In genomic region chr3:98335331-98335730, GRCm38 (mm10) we compare ENCODE assay signal across 19 mouse cellular contexts. TPM values are rescaled to one million over a fixed set of nuclear protein-coding genes. Genes with fewer than 3 reads are reported as not detected.
DNase-seq lines count a peak whose midpoint lies in the region; ATAC-seq and TF ChIP-seq lines count a peak whose summit lies in the region.
"Had no signal": no experiment of that assay in that cellular context is flagged by ENCODE, and none has a peak within 500 bp of the region (broad histone marks: within the 10 kb centered on the region; RNA-seq: fewer than 3 reads in every experiment).

No protein-coding gene starts in this region.

- no peak overlapping the region for H3K9ac ChIP-seq in heart, embryonic 16.5 days (ENCODE audit: low read length)
- no peak overlapping the region for H3K9ac ChIP-seq in heart, embryonic 11.5 days (ENCODE audit: low read depth, low read length)
- no peak overlapping the region for H3K9ac ChIP-seq in hindbrain, postnatal 0 days (replicated peaks; ENCODE audit: low read length)
- H3K9ac ChIP-seq: forebrain, postnatal 0 days; heart, embryonic 13.5 days; limb, embryonic 13.5 days had no signal

- no peak overlapping the region for H3K4me2 ChIP-seq in heart, embryonic 16.5 days (ENCODE audit: low read depth, low read length)
- no peak overlapping the region for H3K4me2 ChIP-seq in heart, embryonic 11.5 days
- 0 out of 2 replicates have a peak overlapping the region, but pooled peaks have one; percentile 98 for H3K4me2 ChIP-seq in hindbrain, postnatal 0 days (ENCODE audit: low read depth, low read length)
- H3K4me2 ChIP-seq: heart, embryonic 13.5 days; limb, embryonic 13.5 days had no signal

- no peaks in the 10 kb centered on the region for H3K9me3 ChIP-seq in heart, embryonic 16.5 days (replicated peaks; ENCODE audit: control insufficient read depth, low read length)
- no peaks in the 10 kb centered on the region for H3K9me3 ChIP-seq in heart, embryonic 11.5 days (replicated peaks; ENCODE audit: control insufficient read depth, low read length)
- H3K9me3 ChIP-seq in hindbrain, postnatal 0 days (ENCODE audit: low read length) = no peaks in the 10 kb centered on the region
- H3K9me3 ChIP-seq in heart, embryonic 10.5 days = no peaks in the 10 kb centered on the region
- H3K9me3 ChIP-seq: heart, embryonic 13.5 days; limb, embryonic 13.5 days had no signal

- H3K27me3 ChIP-seq in heart, embryonic 16.5 days (ENCODE audit: control insufficient read depth, insufficient read depth, low read length) = no peaks in the 10 kb centered on the region
- no peaks in the 10 kb centered on the region for H3K27me3 ChIP-seq in heart, embryonic 11.5 days (ENCODE audit: control insufficient read depth, insufficient read depth, low read length)
- H3K27me3 ChIP-seq in thymus, adult 2 months (ENCODE audit: control insufficient read depth, insufficient read depth, low read length) = no peaks in the 10 kb centered on the region
- no peaks in the 10 kb centered on the region for H3K27me3 ChIP-seq in hindbrain, postnatal 0 days (ENCODE audit: insufficient read depth, low read length)
- no peaks in the 10 kb centered on the region for H3K27me3 ChIP-seq in splenic B cell, adult 2 months (ENCODE audit: control insufficient read depth, insufficient read depth, low read length, poor library complexity, severe bottlenecking)
- no peaks in the 10 kb centered on the region for H3K27me3 ChIP-seq in heart, embryonic 10.5 days (ENCODE audit: insufficient read depth, poor library complexity, severe bottlenecking)
- H3K27me3 ChIP-seq: heart, embryonic 13.5 days; limb, embryonic 13.5 days had no signal

- no peak for TF ChIP-seq POLR2A in thymus, adult 2 months (IDR thresholded peaks at IDR 0.05; ENCODE audit: control insufficient read depth, extremely low read depth, insufficient read depth, low read length, poor library complexity)

- peaks cover 5% of the 10 kb centered on the region for H3K4me1 ChIP-seq in heart, embryonic 16.5 days (ENCODE audit: control insufficient read depth, insufficient read depth, low read length)
- peaks cover 5% of the 10 kb centered on the region; the same call in 1 of the 2 replicates for H3K4me1 ChIP-seq in heart, embryonic 11.5 days (ENCODE audit: control insufficient read depth, insufficient read depth, low read length)
- peaks cover 42% of the 10 kb centered on the region for H3K4me1 ChIP-seq in thymus, adult 2 months (replicated peaks; ENCODE audit: control insufficient read depth, insufficient read depth, low read length)
- peaks cover 16% of the 10 kb centered on the region for H3K4me1 ChIP-seq in hindbrain, postnatal 0 days (ENCODE audit: insufficient read depth, low read length)
- peaks cover 37% of the 10 kb centered on the region for H3K4me1 ChIP-seq in heart, embryonic 10.5 days

- TF ChIP-seq CTCF in thymus, adult 2 months (IDR thresholded peaks at IDR 0.05; ENCODE audit: borderline replicate concordance, control insufficient read depth, extremely low read depth, insufficient read depth, low read length, poor library complexity) = no peak
- no peak for TF ChIP-seq CTCF in hindbrain, postnatal 0 days (IDR thresholded peaks at IDR 0.05; ENCODE audit: low read depth)

- no peak overlapping the region for H3K4me3 ChIP-seq in heart, embryonic 16.5 days (ENCODE audit: low read length)
- no peak overlapping the region for H3K4me3 ChIP-seq in heart, embryonic 11.5 days (ENCODE audit: low read depth, low read length)
- no peak overlapping the region for H3K4me3 ChIP-seq in thymus, adult 2 months (ENCODE audit: control insufficient read depth, insufficient read depth, low read length)
- H3K4me3 ChIP-seq in hindbrain, postnatal 0 days (ENCODE audit: low read length) = no peak overlapping the region
- H3K4me3 ChIP-seq in heart, embryonic 10.5 days = no peak overlapping the region
- H3K4me3 ChIP-seq: erythroblast, embryonic 14.5 days; gastrocnemius, adult 2 months; heart, embryonic 13.5 days; layer of hippocampus, adult 2 months; limb, embryonic 13.5 days had no signal

- no peak for ATAC-seq in heart, embryonic 16.5 days (replicated peaks; ENCODE audit: extremely low read depth, insufficient read depth, low FRiP score)
- ATAC-seq in heart, embryonic 11.5 days (replicated peaks; ENCODE audit: insufficient number of reproducible peaks, low FRiP score, low TSS enrichment) = no peak
- ATAC-seq in hindbrain, postnatal 0 days = no peak
- ATAC-seq: forebrain, postnatal 0 days had no signal

- 0 out of 2 replicates have a peak overlapping the region, but pooled peaks have one; percentile 12 for H3K27ac ChIP-seq in heart, embryonic 16.5 days (ENCODE audit: low read length)
- H3K27ac ChIP-seq in heart, embryonic 11.5 days (ENCODE audit: low read depth, low read length) = no peak overlapping the region
- H3K27ac ChIP-seq in thymus, adult 2 months (ENCODE audit: control insufficient read depth, insufficient read depth, low read length) = peak overlapping the region; percentile 75; the same call in 1 of the 2 replicates
- no peak overlapping the region for H3K27ac ChIP-seq in hindbrain, postnatal 0 days
- H3K27ac ChIP-seq in heart, embryonic 10.5 days = no peak overlapping the region
- H3K27ac ChIP-seq: gastrocnemius, adult 2 months; heart, embryonic 13.5 days; limb, embryonic 13.5 days had no signal

- no peak for DNase-seq in thymus, adult 2 months
- DNase-seq in thymus, postnatal 10 days (ENCODE audit: low spot score in 2 of 2) = no peak
- DNase-seq in hindbrain, postnatal 0 days (ENCODE audit: low spot score) = no peak
- peak; percentile 38 for DNase-seq in splenic B cell, adult 2 months (ENCODE audit: low read depth, low spot score)
- no peak for DNase-seq in heart, embryonic 10.5 days (ENCODE audit: low spot score)
- no peak for DNase-seq in heart, postnatal 25 days (ENCODE audit: low spot score)
- DNase-seq: adrenal gland, adult 2 months; cerebellum, adult 9-11 months; forebrain, postnatal 0 days; gastrocnemius, adult 2 months; lung, postnatal 10 days had no signal

- intact Hi-C loops in heart, postnatal 25 days (cut with DNase I) = no loop called here

- peaks cover 3% of the 10 kb centered on the region for H3K36me3 ChIP-seq in heart, embryonic 16.5 days (ENCODE audit: control insufficient read depth, insufficient read depth)
- H3K36me3 ChIP-seq in heart, embryonic 11.5 days (ENCODE audit: control insufficient read depth, insufficient read depth, low read length) = peaks cover 4% of the 10 kb centered on the region; the same call in 1 of the 2 replicates
- H3K36me3 ChIP-seq in thymus, adult 2 months (ENCODE audit: control insufficient read depth, insufficient read depth, low read length) = peaks cover 9% of the 10 kb centered on the region; the same call in 1 of the 2 replicates
- no peaks in the 10 kb centered on the region for H3K36me3 ChIP-seq in hindbrain, postnatal 0 days (ENCODE audit: insufficient read depth, low read length)
- 0 out of 2 replicates have a peak, but pooled peaks cover 2% of the 10 kb centered on the region for H3K36me3 ChIP-seq in splenic B cell, adult 2 months (ENCODE audit: control insufficient read depth, insufficient read depth, low read length, poor library complexity, severe bottlenecking)
- H3K36me3 ChIP-seq in heart, embryonic 10.5 days = peaks cover 34% of the 10 kb centered on the region

RNA-seq across cellular contexts. Expression of gene Phgdh, which starts 4.5 kb away (rescaled TPM):
- polyA plus RNA-seq in heart, embryonic 16.5 days (2015; fragmentation: Nextera tagmentation; extraction: Ambion mirVana) = 94.8 and 112 TPM in 2 replicates
- polyA plus RNA-seq in heart, embryonic 11.5 days (2014; fragmentation: Nextera tagmentation; extraction: Ambion mirVana) = 116 and 119 TPM in 2 replicates
- polyA plus RNA-seq in thymus, adult 2 months (2012; rRNA removed) = 213 and 232 TPM in 2 replicates
- total RNA-seq in hindbrain, postnatal 0 days (2014; rRNA removed) = 348 and 370 TPM in 2 replicates
- 261 and 279 TPM in 2 replicates for polyA plus RNA-seq in hindbrain, postnatal 0 days (2015; fragmentation: Nextera tagmentation; extraction: Ambion mirVana)
- polyA plus RNA-seq in heart, embryonic 10.5 days (2016; fragmentation: Nextera tagmentation; extraction: Ambion mirVana) = 157 and 310 TPM in 2 replicates
- total RNA-seq in heart, postnatal 25 days (2021) = 1 to 10 TPM; 2.2 to 3.1 TPM

RNA-seq across cellular contexts. Expression of gene Zfp697, which starts 46.9 kb away (rescaled TPM):
- 9.3 and 9.8 TPM in 2 replicates for polyA plus RNA-seq in heart, embryonic 16.5 days (2015; fragmentation: Nextera tagmentation; extraction: Ambion mirVana)
- 8.2 and 12.1 TPM in 2 replicates for polyA plus RNA-seq in heart, embryonic 11.5 days (2014; fragmentation: Nextera tagmentation; extraction: Ambion mirVana)
- polyA plus RNA-seq in thymus, adult 2 months (2012; rRNA removed) = 0.66 and 0.96 TPM in 2 replicates
- total RNA-seq in hindbrain, postnatal 0 days (2014; rRNA removed) = 29.1 and 29.6 TPM in 2 replicates
- polyA plus RNA-seq in hindbrain, postnatal 0 days (2015; fragmentation: Nextera tagmentation; extraction: Ambion mirVana) = 15.3 and 17.3 TPM in 2 replicates
- 7.3 and 10.0 TPM in 2 replicates for polyA plus RNA-seq in heart, embryonic 10.5 days (2016; fragmentation: Nextera tagmentation; extraction: Ambion mirVana)
- 1 to 10 TPM; 5.6 to 6.8 TPM for total RNA-seq in heart, postnatal 25 days (2021)
- total RNA-seq: monocyte, adult 5-6 weeks had no signal
- polyA plus RNA-seq: erythroblast, embryonic 14.5 days had no signal

RNA-seq across cellular contexts. Expression of gene Hmgcs2, which starts 55.1 kb away (rescaled TPM):
- polyA plus RNA-seq in heart, embryonic 16.5 days (2015; fragmentation: Nextera tagmentation; extraction: Ambion mirVana) = 9.2 and 9.7 TPM in 2 replicates
- 6.5 and 8.1 TPM in 2 replicates for polyA plus RNA-seq in heart, embryonic 11.5 days (2014; fragmentation: Nextera tagmentation; extraction: Ambion mirVana)
- 8.8 and 9.9 TPM in 2 replicates for polyA plus RNA-seq in thymus, adult 2 months (2012; rRNA removed)
- 23.9 and 30.5 TPM in 2 replicates for total RNA-seq in hindbrain, postnatal 0 days (2014; rRNA removed)
- 40.2 and 42.2 TPM in 2 replicates for polyA plus RNA-seq in hindbrain, postnatal 0 days (2015; fragmentation: Nextera tagmentation; extraction: Ambion mirVana)
- polyA plus RNA-seq in heart, embryonic 10.5 days (2016; fragmentation: Nextera tagmentation; extraction: Ambion mirVana) = 4.4 and 5.6 TPM in 2 replicates
- total RNA-seq in heart, postnatal 25 days (2021) = 10 to 100 TPM; 12.7 to 14.3 TPM
- total RNA-seq: monocyte, adult 5-6 weeks; neutrophil, adult 5-6 weeks had no signal

Comparison
In these comparisons a context has a peak if more than half of its experiments do, and no peak if none do; other contexts are left out.
1. H3K27ac ChIP-seq: peak in heart, embryonic 16.5 days (single experiment) and thymus, adult 2 months (single experiment); none in heart, embryonic 11.5 days (single experiment), hindbrain, postnatal 0 days (single experiment) and heart, embryonic 10.5 days (single experiment).